Mouse (Mus musculus) urinary bladder, adult 2 months (tissue): ENCODE results near the gene Mafk. TPM values are rescaled to one million over a fixed set of nuclear protein-coding genes. Genes with fewer than 3 reads are reported as not detected.
A peak's percentile ranks its signal among the peaks of the same experiment; 100 is the strongest.

Source experiments
- DNase-seq: peaks from one replicate; pipeline ENCODE4 v3.0.0; 2022; ENCODE audit warnings: low spot score
- polyA plus RNA-seq: library from polyadenylated mRNA; depleted of rRNA; stranded (reverse); fragments of >200 nt; gene quantifications from 2 replicates; pipeline ENCODE4 v1.2.3, GENCODE M21; 2012

Mafk gene
- polyA plus RNA-seq, 1 experiment = 47.7 TPM

DNA sequence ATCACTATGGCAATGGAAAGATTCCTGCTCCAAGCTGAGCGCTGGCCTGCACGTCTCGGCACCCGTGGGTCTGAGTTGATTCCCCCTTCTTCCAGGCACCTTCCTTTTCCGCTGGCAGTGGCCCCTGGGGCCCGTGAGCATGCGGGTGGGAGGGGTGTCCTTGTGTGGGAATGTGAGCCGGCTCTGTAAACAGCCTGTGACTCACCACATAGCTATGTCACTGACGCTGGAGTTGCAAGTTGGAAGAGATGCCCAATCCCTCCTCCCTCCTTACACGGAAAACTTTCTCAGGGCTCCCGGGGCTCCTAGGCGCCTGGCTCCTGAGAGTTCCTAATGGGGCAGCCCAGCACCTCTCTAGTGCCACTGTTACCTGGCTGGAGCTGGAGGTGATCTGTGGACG is 5.6 kb downstream of the Mafk start:
- peak; percentile 75 for DNase-seq

DNA sequence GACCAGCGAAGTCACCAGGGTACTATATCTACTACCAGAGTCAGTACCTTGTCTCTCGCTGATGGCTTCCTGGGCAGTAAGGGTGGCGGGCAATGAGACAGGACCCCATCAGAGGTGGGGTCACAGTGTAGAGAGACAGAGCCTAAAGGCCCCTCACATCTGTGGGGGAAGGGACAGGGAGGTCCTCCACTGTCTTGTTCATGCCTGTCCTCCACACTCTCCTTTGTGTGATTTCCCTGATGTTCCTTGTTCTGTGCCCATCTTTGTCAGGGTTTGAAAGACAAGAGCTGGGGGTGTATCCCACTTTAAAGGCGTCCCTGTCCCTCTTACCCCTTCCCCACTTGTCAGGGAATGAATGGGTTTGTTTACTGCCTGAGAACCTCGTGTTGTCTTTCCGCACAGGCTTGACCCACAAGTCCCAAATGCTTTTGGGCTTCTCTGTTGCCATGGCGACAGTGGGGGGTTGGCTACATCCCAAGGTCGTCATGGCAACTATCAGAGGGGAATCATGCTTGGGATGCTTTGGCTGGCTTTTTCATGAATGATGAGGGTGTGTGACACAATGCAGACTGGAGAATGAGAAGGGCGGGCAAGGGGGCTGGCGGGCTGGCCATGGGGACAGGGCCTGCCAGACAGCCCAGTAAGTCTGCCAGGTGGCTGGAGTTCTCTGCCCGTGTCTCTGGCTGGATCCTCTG is 6.3 kb downstream of the Mafk start:
- DNase-seq = peak; percentile 61

- DNase-seq = no peak
Observed at GRCm38 (mm10) chr5:139798168-139798900, 7.0 kb downstream of the Mafk start.

DNA sequence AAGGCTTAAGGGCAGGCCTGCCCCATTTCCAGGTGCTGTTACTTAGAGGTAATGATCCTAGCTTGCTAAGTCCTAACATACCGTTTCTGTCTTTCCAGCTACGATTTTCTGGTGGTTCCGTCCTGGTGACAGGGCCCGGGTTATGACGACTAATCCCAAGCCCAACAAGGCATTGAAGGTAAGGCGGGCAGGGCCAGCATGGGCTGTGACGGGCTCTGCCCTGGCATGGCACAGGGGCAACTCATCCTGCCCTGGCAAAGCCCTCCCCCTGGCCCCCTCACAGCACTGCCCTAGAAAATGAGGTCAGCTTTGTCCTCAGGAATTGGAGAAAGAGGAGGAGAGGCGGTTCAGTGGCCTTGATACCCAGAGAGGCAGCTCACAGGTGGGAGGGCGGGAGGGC is 7.7 kb downstream of the Mafk start:
- peak; percentile 21 for DNase-seq

DNA sequence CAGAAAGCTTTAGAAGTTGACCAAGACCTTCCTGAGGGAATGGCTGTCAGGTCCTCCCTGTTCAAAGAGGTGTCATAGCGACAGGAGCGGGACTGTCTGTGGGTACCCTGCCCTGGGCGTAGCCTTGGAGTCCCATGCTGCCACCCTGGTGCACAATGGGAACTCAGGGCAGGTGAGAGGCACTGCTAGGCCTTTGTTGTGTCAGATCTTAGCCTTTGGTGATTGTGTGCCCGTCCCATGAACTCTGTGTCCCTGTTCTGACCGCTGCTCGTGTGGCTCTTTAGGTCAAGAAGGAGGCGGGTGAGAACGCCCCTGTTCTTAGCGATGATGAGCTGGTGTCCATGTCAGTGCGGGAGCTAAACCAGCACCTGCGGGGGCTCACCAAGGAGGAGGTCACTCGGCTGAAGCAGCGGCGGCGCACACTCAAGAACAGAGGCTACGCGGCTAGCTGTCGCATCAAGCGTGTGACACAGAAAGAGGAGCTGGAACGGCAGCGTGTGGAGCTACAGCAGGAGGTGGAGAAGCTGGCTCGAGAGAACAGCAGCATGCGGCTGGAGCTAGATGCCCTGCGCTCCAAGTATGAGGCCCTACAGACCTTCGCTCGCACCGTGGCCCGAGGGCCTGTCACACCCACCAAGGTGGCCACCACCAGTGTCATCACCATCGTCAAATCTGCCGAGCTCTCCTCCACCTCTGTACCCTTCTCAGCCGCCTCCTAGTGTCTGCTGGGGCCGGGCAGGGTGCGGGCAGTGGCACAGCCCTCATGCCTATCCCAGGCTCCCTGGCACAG is 8.7 kb downstream of the Mafk start:
- peak; percentile 21 for DNase-seq

- DNase-seq = no peak
Observed at GRCm38 (mm10) chr5:139801231-139801630, 9.9 kb downstream of the Mafk start.

GRCm38 (mm10) chr5:139801880-139802279 is 10.6 kb downstream of the Mafk start:
- DNase-seq = no peak

- no peak for DNase-seq
Observed at GRCm38 (mm10) chr5:139803165-139803564, 11.9 kb downstream of the Mafk start.

DNA sequence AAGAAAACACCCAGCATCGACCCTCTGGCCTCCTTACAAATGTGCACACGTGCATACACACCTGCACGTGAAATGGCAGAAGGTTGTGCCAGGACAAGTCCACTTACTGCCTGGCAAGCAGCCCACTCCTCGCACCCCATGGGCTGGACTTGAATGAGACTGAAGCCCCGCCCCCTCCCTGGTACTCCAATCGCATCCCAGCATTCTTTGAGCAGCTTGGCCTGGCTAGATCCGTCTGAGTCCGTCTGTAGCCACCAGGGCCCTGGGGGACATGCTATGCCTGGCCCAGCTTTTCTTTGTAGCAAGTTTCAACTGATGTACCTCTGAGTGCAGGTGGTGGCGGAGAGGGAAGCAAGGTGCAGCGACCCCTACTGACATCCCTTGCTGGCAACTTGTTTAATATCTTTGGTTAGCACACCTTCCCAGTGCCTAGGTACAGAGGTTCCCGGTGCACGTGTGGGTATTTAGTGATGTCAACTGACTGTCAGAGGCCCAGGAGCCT is 12.3 kb downstream of the Mafk start:
- DNase-seq = no peak

DNA sequence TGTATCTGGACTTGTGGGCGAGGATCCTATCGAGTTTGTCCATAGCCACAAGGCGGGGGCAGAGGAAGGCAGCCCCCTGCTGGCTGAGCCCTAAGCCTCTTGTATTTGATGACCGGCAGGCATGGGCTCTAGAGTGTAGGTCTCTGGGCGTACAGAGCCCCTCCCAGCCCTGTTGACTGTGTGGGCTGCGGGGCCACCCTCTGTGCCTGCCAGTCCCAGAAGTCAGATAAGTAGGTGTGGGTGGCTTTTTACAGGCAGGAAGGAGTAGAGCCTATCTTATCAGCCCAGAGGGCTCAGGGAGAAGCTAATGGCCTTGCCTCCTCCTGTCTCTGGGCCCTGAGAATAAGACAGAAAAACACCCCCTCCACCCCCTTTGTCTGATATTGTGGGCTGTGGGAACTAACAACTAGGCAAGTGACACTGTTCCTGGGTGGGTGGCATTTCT is 12.8 kb downstream of the Mafk start:
- DNase-seq = no peak

DNA sequence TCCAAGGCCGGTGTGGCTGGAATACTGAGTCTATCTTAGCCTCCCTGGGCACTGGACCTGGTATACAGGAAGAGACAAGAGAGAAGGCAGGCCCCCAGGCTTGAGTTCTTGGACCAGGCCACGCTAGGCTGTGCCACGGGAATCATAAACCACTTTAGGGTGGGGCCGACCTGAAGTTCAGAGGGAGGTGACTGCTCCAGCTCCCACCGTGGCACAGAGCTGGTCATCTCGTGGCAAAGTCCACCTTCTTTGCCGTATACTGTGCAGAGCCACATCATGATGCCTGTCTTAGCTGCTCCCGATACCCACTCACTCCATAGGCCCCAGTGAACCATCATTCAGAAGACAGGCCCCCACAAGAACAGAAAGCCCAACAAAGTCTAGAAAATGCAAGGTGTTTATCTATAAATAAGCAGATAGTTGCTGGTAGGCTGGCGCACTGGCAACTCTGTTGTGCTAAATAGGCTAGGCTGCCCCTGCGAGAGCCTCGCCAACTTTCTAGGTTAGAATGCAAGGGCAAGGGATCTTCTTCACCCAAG is 13.3 kb downstream of the Mafk start:
- no peak for DNase-seq

DNA sequence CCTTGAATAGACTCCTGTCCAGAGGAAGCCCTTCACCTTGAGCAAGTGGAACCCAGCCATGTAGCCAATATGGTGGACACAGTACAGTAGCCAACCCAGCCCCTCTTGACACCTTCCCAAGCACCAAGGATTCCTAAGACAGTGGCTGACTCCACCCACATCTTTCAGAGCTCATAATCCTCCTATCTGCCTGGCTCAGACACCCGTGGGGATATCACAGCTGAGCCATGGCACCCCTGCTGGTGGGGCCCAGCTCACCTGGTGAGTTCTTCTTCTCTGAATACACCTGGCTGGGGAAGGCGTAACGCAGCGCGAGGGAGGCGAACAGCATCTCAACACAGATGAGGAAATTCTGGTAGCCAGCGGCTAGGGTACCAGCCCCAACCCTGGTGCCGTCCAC is 14.6 kb downstream of the Mafk start:
- DNase-seq = no peak

- no peak for DNase-seq
Observed at GRCm38 (mm10) chr5:139809397-139809796, 18.1 kb downstream of the Mafk start.

GRCm38 (mm10) chr5:139811677-139812397 is 20.5 kb downstream of the Mafk start:
- no peak for DNase-seq

- no peak for DNase-seq
Observed at GRCm38 (mm10) chr5:139812398-139813125, 21.2 kb downstream of the Mafk start.

- DNase-seq = no peak
Observed at GRCm38 (mm10) chr5:139813126-139813490, 21.8 kb downstream of the Mafk start.

DNA sequence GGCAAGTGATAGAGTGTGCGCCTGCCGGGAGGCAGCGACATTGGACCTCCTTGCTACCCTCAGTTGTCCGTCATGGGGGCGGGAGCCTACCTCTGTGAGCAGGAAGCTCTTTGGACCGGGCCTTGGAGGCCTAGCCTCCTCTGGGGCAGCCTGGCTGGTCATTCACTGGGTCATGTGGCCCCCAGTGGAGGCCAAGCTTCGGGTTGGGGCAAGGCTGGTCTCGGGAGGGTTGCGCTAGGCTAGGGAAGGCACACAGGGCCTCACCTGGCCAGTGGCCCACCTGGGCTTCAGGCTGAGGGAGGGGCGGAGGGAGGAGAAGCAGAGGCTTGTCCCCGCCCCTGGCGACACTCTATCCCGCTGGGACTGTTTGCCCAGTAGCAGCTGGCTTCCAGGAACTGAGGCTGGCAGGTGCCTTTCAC is 22.7 kb downstream of the Mafk start:
- DNase-seq = no peak

DNA sequence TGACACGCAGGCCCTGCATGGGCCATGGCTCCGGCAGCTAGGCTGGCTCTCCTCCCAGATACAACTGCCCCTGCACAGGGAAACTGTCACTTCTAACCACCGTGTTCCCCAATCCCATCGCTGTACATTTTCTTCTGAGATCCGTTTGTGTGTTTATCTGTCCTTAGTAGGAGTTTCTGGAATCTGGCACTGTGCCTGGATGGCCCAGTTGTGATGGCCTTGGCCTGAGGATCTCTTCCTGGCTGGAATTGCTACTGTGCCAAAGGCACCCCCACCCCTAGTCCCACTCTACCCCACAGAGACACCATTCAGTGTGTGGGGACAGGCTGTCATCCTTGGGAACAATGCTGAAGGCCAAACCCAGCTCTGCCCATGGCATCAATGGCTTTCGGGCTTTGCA is 24.7 kb downstream of the Mafk start:
- DNase-seq = no peak

GRCm38 (mm10) chr5:139816445-139816844 is 25.1 kb downstream of the Mafk start:
- DNase-seq = no peak

- no peak for DNase-seq
Observed at GRCm38 (mm10) chr5:139817292-139817691, 26.0 kb downstream of the Mafk start.

GRCm38 (mm10) chr5:139818056-139818455 is 26.7 kb downstream of the Mafk start:
- no peak for DNase-seq
